Mouse (Mus musculus) C2C12 (cell line): ENCODE data around the gene Paics. TPM values are rescaled to one million over a fixed set of nuclear protein-coding genes. Genes with fewer than 3 reads are reported as not detected.

Source experiments
- H3K27me3 ChIP-seq: one replicate; pipeline ENCODE4 v1.6.1; 2011; ENCODE audit not compliant: control insufficient read depth, insufficient read depth, insufficient read length
- H3K36me3 ChIP-seq: one replicate; pipeline ENCODE4 v1.6.1; 2011; ENCODE audit not compliant: control insufficient read depth, insufficient read depth
- H3K4me3 ChIP-seq: one replicate; pipeline ENCODE4 v1.5.1; 2011; ENCODE audit warnings: mild to moderate bottlenecking, control low read depth; ENCODE audit not compliant: poor library complexity, insufficient read depth, severe bottlenecking
- H3K79me2 ChIP-seq: one replicate; pipeline ENCODE4 v1.6.1; 2011; ENCODE audit not compliant: control insufficient read depth, insufficient read depth
- H3K79me3 ChIP-seq: one replicate; pipeline ENCODE4 v1.6.1; 2011; ENCODE audit warnings: low read depth, control low read depth
- H3ac ChIP-seq: one replicate; pipeline ENCODE3; 2011; ENCODE audit warnings: low read depth; ENCODE audit not compliant: control insufficient read depth, insufficient read length
- CEBPB ChIP-seq: IDR thresholded peaks from one replicate; pipeline ENCODE4 v1.6.1; 2011; ENCODE audit warnings: low read depth, mild to moderate bottlenecking, control low read depth, moderate library complexity
- CTCF ChIP-seq: IDR thresholded peaks from one replicate; pipeline ENCODE4 v1.5.1; 2011; ENCODE audit not compliant: control insufficient read depth, insufficient read depth, insufficient read length
- FOSL1 ChIP-seq: IDR thresholded peaks from one replicate; pipeline ENCODE4 v1.8.0; 2011; ENCODE audit warnings: mild to moderate bottlenecking, low read length; ENCODE audit not compliant: poor library complexity, insufficient read depth, severe bottlenecking
- MAX ChIP-seq: IDR thresholded peaks from one replicate; pipeline ENCODE4 v1.6.1; 2011; ENCODE audit warnings: mild to moderate bottlenecking, control low read depth
- MYOD1 ChIP-seq: IDR thresholded peaks from one replicate; pipeline ENCODE4 v1.6.1; 2011; ENCODE audit warnings: low read depth; ENCODE audit not compliant: control insufficient read depth, insufficient read length
- MYOG ChIP-seq: IDR thresholded peaks from one replicate; pipeline ENCODE4 v1.6.1; 2011; ENCODE audit not compliant: control insufficient read depth, insufficient read length; ENCODE audit errors: extremely low read depth
- USF1 ChIP-seq: IDR thresholded peaks from one replicate; pipeline ENCODE4 v1.6.1; 2011; ENCODE audit warnings: low read depth, mild to moderate bottlenecking, control low read depth, moderate library complexity
- polyA plus RNA-seq: library from polyadenylated mRNA; unstranded; fragments of >200 nt; fragmentation: generic; extraction: Trizol; gene quantifications from one replicate; pipeline ENCODE4 v1.2.1, GENCODE M21; 2012; ENCODE audit warnings: missing spikeins

The Paics gene
- polyA plus RNA-seq, 1 experiment = 115 TPM

DNA sequence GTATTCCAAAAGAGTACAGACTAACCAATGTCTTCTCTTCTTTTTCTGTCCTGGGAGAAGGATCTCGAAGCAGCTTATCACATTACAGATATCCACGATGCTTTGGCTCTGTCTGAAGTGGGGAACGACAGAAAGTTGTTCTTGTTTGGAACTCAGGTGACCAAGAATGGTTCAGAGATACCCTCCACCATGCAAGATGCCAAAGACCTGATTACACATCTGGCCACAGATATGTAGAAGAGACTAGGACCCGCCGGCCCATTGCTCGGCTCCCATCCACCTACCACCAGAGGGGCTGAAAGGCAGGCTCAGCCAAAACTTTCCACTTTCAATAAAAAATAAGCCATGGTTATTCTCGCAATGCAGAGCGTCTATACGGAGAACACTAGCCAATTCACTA, 59.2 kb downstream of the Paics start:
- H3ac ChIP-seq = no peak overlapping the region
- no peaks in the 10 kb centered on the region for H3K79me3 ChIP-seq
- H3K4me3 ChIP-seq = no peak overlapping the region
- no peaks in the 10 kb centered on the region for H3K79me2 ChIP-seq
- H3K27me3 ChIP-seq = no peaks in the 10 kb centered on the region
- H3K36me3 ChIP-seq = no peaks in the 10 kb centered on the region
- TF ChIP-seq MYOG = no peak
- no peak for TF ChIP-seq FOSL1
- no peak for TF ChIP-seq CEBPB
- no peak for TF ChIP-seq MYOD1
- no peak for TF ChIP-seq USF1
- TF ChIP-seq MAX = no peak
- no peak for TF ChIP-seq CTCF

GRCm38 (mm10) chr5:77011082-77011481, 60.0 kb downstream of the Paics start:
- no peaks in the 10 kb centered on the region for H3K79me2 ChIP-seq
- no peaks in the 10 kb centered on the region for H3K27me3 ChIP-seq
- H3K4me3 ChIP-seq = no peak overlapping the region
- H3K79me3 ChIP-seq = no peaks in the 10 kb centered on the region
- no peak overlapping the region for H3ac ChIP-seq
- H3K36me3 ChIP-seq = no peaks in the 10 kb centered on the region
- TF ChIP-seq CEBPB (no peak), MAX (no peak), USF1 (no peak), FOSL1 (no peak), CTCF (no peak), MYOG (no peak), MYOD1 (no peak)

DNA sequence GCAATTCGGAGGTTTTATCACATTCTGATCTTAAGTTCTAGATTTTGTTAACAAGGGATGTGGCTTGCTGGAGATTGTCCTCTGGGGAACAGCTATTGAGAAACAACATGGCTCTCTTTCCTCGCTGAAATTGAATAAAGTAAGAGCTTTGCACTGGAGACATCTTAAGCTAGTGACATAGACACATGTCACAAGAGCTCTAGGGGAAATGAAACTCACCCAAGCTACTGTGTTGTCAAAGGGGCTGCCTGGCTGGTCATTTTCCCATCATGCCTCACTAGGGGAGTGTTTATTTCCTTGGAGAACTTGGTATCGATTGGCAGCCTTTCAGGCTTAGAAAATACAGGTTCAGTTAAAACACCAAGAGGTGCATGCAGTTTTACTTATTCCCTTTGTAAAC, 62.1 kb downstream of the Paics start:
- Histone ChIP-seq H3K27me3 (no peaks in the 10 kb centered on the region), H3K4me3 (no peak overlapping the region), H3K79me2 (no peaks in the 10 kb centered on the region), H3ac (no peak overlapping the region), H3K79me3 (no peaks in the 10 kb centered on the region), H3K36me3 (no peaks in the 10 kb centered on the region)
- TF ChIP-seq CEBPB (no peak), MYOD1 (no peak), MAX (no peak), USF1 (no peak), FOSL1 (no peak), MYOG (no peak), CTCF (no peak)

DNA sequence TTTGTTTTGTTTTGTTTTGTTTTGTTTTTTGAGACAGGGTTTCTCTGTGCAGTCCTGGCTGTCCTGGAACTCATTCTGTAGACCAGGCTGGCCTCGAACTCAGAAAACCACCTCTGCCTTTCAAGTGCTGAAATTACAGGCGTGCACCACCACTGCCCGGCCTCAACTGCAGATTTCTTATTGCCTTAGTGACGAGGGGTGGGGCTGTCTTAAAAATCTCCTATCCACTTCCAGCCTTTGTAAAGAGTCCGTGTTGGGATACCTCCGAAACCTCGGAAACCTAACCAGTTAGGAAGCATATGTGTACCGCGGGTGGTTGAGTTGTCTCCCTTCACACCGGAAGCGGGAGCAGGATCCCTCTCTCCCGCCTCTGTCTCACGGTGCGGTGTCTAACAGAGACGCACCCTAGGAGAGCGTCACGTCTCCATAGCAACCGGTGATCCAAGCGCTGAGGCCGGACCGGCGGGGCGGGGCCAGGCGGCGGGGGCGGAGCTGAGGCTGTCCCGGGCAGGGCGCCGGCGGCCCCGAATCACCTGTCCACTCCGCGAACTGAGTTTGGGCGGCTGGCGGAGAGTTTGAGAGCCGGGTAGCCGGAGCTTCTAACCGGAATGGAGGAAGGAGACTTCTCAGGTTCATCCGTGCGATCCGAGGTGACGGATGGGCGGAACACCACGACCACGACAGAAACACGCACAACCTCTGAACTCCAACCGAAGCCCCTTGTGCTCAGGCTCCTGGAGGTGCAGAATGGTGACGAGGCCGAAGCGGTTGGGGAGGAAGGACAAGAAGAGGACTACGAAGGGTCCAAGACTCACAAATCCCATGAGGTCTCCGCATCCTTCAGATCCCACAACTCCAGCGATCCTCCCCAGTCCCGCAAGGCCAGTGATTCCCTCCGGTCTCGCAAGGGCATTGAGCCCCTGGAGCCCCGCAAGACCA, 64.7 kb downstream of the Paics start, which contains the start of gene Thegl:
TSS of gene Thegl (plus strand) at position 480 of the 939 bp plus-strand sequence.
- TF ChIP-seq MYOG (no peak), CEBPB (no peak), CTCF (no peak), MYOD1 (no peak)
- H3K4me3 ChIP-seq = no peak within 1 kb of the TSS
- no peak within 1 kb of the TSS for H3ac ChIP-seq
- no peaks in the 10 kb centered on the region for H3K36me3 ChIP-seq
- no peaks in the 10 kb centered on the region for H3K79me2 ChIP-seq
- no peaks in the 10 kb centered on the region for H3K27me3 ChIP-seq
- H3K79me3 ChIP-seq = no peaks in the 10 kb centered on the region

Other genes starting within 250 kb of the Paics start
- gene Aasdh, start 45.8 kb upstream of the Paics start, polyA plus RNA-seq = 3.5 TPM
- 19.5 TPM for gene Ppat, start 271 bp downstream of the Paics start, polyA plus RNA-seq
- gene Srp72, start 23.4 kb downstream of the Paics start, polyA plus RNA-seq = 47.1 TPM
- gene Arl9, start 52.7 kb downstream of the Paics start, polyA plus RNA-seq = not detected
- not detected for gene Thegl, start 64.7 kb downstream of the Paics start, polyA plus RNA-seq
- gene Hopx, start 163.8 kb downstream of the Paics start, polyA plus RNA-seq = 0.15 TPM